Mouse (Mus musculus) heart, adult 2 months (tissue): Measurements from ENCODE around the gene Gm12830.

Experiments used
- CTCF ChIP-seq: fragments of 200-600 bp; IDR thresholded peaks from 2 replicates; pipeline ENCODE4 v1.8.1; 2022; ENCODE audit warnings: antibody characterized with exemption, mild to moderate bottlenecking, moderate library complexity
- POLR2A ChIP-seq: fragments of 200-500 bp; IDR thresholded peaks from 2 replicates; pipeline ENCODE4 v1.6.1; 2011; ENCODE audit warnings: mild to moderate bottlenecking, low read depth, low read length, control low read depth; ENCODE audit not compliant: insufficient read depth

GRCm38 (mm10) chr4:114903422-114903782 lies 81.9 kb downstream of the Gm12830 start:
- no peak for TF ChIP-seq POLR2A
- no peak for TF ChIP-seq CTCF
